Mouse (Mus musculus): ENCODE data around the gene Fbxo3.
"Not testable (repeated sequence)": the region's sequence is repeated elsewhere in the genome, so short reads cannot be mapped to it uniquely, and the experiment has no call there.

The Fbxo3 gene

DNA sequence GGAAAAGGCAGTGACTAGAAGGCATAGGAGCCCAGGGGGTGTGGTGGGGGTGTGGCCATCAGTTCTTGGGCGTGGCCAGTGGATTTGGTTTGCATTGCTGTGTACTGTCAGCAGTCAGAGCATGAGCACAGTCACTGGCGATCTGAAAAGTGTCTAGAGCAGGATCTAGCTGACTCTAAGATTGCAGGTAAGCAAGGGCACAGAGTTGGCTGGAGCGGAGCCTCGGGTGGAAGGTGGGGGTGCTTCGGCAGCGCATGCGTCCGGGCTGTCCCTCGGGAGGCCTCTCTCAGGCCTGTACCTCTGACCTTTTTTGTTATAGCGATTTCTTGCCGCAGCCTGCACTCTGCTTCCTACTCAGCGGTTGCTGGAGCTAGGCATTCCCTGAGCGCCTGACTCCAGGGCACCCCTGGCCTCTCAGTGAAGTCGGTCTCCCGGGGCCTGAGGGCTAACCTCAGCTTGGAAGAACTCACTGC, 68.3 kb downstream of the Fbxo3 start, which contains the start of gene Cd59a:
Gene Cd59a, plus strand, starts transcription at position 61 of the 473 bp plus-strand sequence.
- in situ Hi-C loops (cut with MboI; ENCODE audit: low sequenced_read_pairs), result no loop called here

DNA sequence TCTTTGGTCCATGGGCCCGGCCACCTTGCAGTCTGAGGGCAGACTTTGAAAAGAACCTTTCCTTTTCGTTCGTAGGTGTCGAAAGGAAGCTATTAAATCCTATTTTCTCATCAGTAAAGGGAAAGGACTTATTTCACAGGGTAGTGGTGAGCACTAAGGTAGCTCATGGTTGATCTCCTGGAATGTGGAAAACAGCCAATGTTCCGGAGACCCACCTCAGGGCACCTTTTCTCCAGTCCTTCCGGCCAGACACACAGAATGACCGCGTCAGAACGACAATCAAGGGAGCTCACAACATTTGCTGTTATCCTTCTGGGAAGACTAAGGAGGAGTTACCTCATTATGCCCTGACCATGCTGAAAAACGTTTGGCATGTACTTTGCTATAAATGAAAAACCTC, 68.7 kb downstream of the Fbxo3 start:
- in situ Hi-C loops (cut with MboI; ENCODE audit: low sequenced_read_pairs), result no loop called here

DNA sequence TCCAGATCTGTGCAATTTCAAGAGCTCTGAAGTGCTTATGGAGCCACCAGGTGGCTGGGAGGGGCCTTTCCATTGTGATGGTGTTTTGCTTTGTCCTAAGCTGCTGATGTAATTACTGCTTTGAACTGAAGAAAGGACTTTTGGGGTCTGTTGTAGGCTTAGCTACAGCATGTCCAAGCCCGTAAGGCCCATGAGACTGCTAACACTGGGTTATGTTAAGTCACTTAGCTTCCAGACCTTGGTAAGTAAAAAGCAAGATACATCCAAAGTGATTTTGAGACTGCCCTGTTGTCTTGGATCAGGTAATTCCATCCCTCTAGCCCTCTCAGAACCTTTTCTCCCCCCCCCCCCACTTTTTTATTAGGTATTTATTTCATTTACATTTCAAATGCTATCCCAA, 69.3 kb downstream of the Fbxo3 start:
- in situ Hi-C loops (cut with MboI; ENCODE audit: low sequenced_read_pairs), result not testable (repeated sequence)

DNA sequence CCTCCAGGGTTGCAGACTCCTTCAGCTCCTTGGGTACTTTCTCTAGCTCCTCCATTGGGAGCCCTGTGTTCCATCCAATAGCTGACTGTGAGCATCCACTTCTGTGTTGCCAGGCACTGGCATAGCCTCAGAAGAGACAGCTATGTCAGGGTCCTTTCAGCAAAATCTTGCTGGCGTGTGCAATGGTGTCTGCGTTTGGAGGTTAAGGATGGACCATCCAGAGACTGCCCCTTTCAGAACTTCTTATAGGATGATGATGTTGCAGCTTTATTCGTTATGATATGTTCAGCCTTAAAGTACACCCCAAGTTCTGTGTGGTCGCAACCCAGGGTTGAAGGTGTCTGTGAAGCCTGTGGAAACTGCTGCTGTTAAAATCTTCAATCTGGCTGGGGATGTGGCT, 69.9 kb downstream of the Fbxo3 start:
- in situ Hi-C loops (cut with MboI; ENCODE audit: low sequenced_read_pairs), result not testable (repeated sequence)

DNA sequence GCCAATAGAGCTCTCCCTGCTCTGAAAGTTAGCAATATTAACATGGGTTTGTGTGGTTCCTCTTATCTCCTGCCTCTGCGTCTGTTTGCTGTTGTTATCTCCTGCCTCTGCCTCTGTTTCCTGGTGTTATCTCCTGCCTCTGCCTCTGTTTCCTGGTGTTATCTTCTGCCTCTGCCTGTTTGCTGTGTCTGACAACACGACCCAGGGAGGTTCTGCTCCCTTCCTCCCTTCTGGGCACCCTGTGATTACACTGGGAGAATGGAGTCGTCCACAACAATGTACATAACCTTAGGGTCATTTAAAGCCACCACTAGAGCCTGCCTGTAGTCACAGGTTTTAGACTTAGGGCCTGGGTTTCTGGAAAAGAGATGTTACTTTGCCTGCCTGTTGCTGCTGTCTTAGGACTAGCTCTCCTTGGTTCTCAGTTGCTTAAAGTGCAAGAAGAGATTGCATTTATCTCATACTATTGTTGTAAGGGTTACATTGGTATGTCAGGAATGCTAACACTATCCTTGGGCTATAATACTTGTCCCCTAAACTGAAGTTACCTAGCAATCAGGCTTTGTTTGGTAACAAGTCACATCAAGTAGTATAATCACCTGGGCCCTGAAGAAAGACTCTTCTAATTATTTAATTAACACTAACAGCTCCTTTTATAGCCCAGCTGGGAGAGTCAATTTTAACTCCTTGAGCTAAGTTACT, 71.2 kb downstream of the Fbxo3 start:
- in situ Hi-C loops (cut with MboI; ENCODE audit: low sequenced_read_pairs), result no loop called here

DNA sequence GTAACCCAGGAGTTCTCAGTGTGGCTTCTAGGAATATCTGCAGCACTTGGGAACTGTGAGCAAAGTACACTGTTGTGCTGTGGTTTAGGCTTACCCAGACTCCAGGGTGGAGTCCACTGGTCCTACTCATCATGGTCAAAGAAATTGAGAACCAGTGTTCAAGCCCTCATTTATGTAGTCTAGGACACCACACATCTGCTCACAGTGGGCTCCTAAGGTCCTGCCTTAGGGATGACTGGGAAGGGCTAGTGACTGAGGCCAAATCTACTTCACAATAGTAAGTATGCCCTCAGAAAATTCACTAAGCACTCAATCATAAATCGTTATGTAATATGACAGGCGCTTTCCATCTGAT, 71.7 kb downstream of the Fbxo3 start:
- in situ Hi-C loops (cut with MboI; ENCODE audit: low sequenced_read_pairs), result no loop called here

DNA sequence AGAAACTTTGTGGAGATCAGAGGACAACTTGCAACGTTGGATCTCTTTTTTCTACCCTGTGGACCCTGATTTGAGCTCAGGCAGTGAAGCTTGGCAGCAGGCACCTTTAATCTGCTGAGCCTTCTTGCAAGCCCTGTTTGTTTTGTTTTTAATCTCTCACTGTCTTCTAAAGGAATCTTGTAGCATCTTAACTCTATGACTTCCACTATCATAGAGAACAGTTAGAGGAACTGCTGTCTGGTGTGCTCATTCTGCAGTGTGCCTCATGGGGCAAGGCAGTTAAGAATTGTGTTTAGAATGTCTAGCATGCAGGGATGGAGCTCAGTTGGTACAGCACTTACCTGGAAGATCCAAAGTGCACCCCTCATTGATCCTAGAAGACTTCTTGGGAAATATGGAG, 72.4 kb downstream of the Fbxo3 start:
- in situ Hi-C loops (cut with MboI; ENCODE audit: low sequenced_read_pairs), result no loop called here

DNA sequence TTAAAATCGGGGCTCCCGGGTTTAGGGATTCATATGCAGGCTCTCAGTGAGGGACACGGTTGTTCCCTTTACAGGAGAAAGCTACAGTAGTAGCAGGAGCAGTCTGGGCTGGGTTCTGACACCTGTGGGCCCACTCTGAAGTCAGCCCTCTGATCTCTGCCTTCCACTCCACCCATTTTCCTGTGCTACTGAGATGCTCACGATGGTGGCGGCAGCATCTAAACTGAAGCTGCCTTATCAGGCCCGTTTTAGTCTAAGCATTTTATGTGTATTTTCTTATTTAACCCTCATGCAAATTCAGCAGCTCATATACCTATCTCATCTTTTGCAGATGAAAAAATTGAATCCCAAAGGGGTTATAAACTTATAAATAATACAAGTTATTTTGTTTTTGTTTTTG, 77.3 kb downstream of the Fbxo3 start:
- in situ Hi-C loops (cut with MboI; ENCODE audit: low sequenced_read_pairs), result no loop called here

DNA sequence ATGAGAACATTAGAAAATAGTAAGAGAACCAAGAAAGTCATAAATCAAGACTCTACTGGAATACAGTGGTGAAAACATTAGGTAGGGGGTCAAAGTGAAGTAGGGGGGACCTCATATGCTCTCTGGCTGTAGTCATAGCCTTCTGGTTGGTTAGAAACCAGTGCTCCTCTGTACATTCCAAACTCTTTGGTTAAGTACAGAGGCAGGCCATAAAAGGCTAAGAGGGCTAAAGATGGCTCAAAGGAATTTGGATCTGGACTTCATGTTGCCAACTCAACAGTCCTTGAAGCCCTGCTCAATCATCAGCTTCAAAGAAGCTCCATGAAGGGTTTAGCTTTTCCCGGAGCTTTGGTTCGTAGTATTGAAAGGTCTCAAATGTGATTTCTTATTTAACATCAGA, 81.5 kb downstream of the Fbxo3 start:
- in situ Hi-C loops (cut with MboI; ENCODE audit: low sequenced_read_pairs), result not testable (repeated sequence)

DNA sequence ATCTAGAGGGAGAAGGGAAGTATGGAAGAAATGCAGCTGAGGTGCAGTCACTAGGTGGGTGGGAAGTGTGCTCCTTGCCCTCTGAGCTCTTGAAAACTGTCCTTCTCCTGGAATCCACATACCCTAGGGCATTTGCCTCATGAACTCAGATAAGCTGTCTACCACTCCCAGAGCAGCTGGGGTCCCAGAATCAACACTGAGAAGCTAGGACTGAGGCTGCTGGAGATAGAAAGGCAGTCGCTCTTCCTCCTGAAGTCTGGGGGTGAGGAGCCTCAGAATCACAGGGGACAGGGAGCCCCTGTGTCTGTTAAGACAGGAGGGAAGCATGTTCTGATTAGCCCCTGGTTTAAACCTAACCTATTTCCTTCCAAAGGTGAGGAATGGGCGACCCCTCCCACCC, 82.0 kb downstream of the Fbxo3 start:
- in situ Hi-C loops (cut with MboI; ENCODE audit: low sequenced_read_pairs), result no loop called here

DNA sequence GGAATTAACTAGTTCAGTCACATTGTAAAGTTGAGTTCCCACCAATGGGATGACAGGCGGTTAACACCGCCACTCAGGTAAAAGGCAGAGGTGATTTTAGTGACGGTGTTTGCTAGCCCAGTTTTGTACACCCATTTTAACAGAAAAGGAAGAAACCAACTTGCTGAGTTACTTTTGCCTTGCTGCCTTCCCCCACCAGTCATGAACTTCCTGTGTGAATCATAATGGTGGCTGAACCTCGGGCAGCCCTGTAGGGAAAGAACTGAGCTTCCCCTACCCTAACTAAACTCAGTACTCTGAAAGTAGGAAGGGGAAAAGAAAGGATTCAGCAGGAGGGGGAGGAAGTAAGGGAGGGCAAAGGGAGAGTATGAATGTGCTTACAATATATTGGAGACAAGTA, 82.5 kb downstream of the Fbxo3 start:
- in situ Hi-C loops (cut with MboI; ENCODE audit: low sequenced_read_pairs), result no loop called here

DNA sequence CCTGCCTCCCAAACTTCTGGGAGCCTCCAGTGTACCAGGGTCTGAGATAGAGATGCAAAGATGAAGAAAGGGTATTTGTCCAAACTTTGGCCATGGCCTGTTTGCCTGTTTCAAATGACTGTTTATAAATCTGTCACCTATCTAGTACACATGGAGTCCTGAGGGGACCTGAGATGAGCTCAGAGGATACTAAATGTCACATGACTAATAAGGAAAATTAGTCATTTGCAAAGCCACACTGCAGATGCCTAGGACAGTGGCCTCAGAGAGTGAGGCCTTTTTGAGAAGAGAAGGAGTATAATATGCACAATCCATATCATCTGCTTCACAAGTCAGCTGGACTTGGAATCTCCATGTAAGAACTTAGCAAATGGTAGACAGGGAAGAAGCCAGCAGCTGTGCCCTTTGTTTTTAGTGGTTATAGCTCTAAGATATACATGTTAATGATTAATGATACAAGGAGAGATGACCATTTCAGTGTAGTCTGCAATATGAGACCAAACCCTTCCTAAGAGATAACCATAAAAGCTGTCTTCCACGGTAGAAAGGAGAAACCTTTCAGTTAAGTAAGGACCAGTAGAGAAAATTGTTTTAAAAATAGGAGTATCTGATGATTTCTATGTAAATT, 83.8 kb downstream of the Fbxo3 start:
- in situ Hi-C loops (cut with MboI; ENCODE audit: low sequenced_read_pairs), result not testable (repeated sequence)
